Mouse (Mus musculus) A20 (cell line): ENCODE measurements around the gene Vmn2r63.
"Not testable (repeated sequence)": the region's sequence is repeated elsewhere in the genome, so short reads cannot be mapped to it uniquely, and the experiment has no call there.

Source experiments
- DNase-seq: peaks from one replicate; pipeline ENCODE4 v3.0.0-alpha.2; 2011; ENCODE audit warnings: low read depth, low spot score

The Vmn2r63 gene

GRCm38 (mm10) chr7:42933722-42934121 is at the start of gene Vmn2r63:
Gene Vmn2r63, minus strand, starts transcription at chr7:42933822.
- not testable (repeated sequence) for DNase-seq

DNA sequence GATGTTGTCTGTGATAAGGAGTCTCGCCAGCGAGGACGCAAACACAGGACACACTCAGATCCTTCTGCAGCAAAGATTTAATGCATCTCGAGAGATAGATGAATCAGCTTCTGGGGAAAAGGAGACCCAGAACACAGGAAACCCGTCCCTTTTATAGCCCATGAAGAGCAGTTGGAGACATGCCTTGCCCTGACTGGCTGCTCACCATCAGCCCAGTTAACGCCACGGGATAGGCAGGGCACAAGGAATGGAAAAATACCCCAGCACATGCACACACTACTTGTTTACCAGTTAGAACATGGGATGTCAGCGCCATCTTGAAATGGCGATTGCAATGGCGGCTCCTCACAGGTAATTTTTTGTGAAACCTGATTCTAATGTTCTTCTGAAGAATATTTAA is 47.1 kb upstream of the Vmn2r63 start:
- no peak for DNase-seq

DNA sequence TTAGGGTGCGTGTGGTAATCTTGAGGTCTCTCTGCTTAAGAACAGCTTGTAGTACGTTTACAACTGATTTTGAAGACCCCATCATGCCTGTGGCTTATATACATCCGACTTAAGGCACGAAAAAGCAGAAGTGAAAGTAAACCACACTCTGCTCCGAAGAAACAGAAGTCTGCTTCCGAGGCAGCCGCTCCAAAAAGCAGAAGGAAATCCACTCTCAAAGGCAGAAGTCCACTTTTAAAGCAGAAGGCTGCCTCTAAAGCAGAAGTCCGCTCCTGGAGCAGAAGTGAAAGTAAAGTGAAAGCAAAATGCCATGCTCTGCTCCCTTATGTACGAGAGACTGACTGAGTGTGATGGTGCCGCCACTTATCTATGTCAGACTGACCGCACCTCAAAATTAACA is 46.5 kb upstream of the Vmn2r63 start:
- DNase-seq = peak; percentile 93

- DNase-seq = peak; percentile 39
Observed at GRCm38 (mm10) chr7:42965246-42965645, 31.6 kb upstream of the Vmn2r63 start.

GRCm38 (mm10) chr7:42898067-42898466 is 35.6 kb downstream of the Vmn2r63 start:
- not testable (repeated sequence) for DNase-seq

- no peak for DNase-seq
Observed at GRCm38 (mm10) chr7:42878090-42878489, 55.5 kb downstream of the Vmn2r63 start.

DNA sequence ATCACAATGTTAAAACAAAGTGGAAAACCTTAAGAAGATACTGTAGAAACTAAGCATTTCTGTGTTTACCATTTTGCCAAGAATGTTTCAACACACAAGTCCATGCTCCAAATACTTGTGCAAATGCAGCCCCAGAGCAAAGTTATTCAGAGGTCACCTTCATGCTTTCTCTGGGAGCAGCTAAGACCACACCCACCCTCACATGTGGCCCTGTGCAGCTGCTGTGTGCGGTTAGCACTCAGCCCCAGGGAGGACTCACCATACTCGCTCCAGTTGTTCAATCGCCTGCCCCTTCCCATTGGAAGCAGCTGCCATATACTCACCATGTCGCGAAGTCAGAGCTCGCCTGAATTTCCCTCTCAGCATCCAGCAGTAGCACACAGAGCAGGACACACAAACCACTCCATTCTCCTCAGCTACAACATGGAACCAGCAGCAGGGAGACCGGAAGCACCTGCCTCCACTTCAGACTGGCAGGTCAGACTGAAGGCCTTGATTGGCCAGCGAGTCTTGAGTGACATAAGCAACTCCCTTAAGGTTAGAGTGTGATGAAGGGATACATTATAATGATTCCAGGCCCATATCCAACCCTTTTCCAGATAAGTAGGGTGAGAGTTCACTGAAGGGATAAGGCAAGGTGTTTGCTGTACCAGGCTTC is 66.7 kb downstream of the Vmn2r63 start, which contains the start of gene Gm2381:
Gene Gm2381, minus strand, starts transcription at position 434 of the 658 bp plus-strand sequence.
- not testable (repeated sequence) for DNase-seq
